Mouse (Mus musculus): ENCODE measurements around the gene Ttyh2.
A peak's percentile ranks its signal among the peaks of the same experiment; 100 is the strongest.
"Not testable (repeated sequence)": the region's sequence is repeated elsewhere in the genome, so short reads cannot be mapped to it uniquely, and the experiment has no call there.

Gene Ttyh2

GRCm38 (mm10) chr11:114662746-114663362 lies 12.4 kb upstream of the Ttyh2 start:
- peak; percentile 71 for DNase-seq

- peak; percentile 29 for DNase-seq
Observed at GRCm38 (mm10) chr11:114664164-114664563, 11.1 kb upstream of the Ttyh2 start.

- peak; percentile 28 for DNase-seq
Observed at GRCm38 (mm10) chr11:114665463-114665862, 9.8 kb upstream of the Ttyh2 start.

GRCm38 (mm10) chr11:114666786-114667185 lies 8.4 kb upstream of the Ttyh2 start:
- peak; percentile 52 for DNase-seq

- peak; percentile 37 for DNase-seq
Observed at GRCm38 (mm10) chr11:114667236-114667931, 7.8 kb upstream of the Ttyh2 start.

GRCm38 (mm10) chr11:114667932-114668285 lies 7.3 kb upstream of the Ttyh2 start:
- peak; percentile 75 for DNase-seq

- peak; percentile 94 for DNase-seq
Observed at GRCm38 (mm10) chr11:114668301-114668710, 6.9 kb upstream of the Ttyh2 start, which contains the start of gene Rpl38. Rpl38 (plus strand) TSS chr11:114668524.

- peak; percentile 82 for DNase-seq
Observed at GRCm38 (mm10) chr11:114668741-114669623, 6.2 kb upstream of the Ttyh2 start.

GRCm38 (mm10) chr11:114669651-114670168 lies 5.5 kb upstream of the Ttyh2 start:
- DNase-seq, result peak; percentile 54

GRCm38 (mm10) chr11:114671147-114671546 lies 4.1 kb upstream of the Ttyh2 start:
- peak; percentile 24 for DNase-seq

GRCm38 (mm10) chr11:114672794-114673718 lies 2.2 kb upstream of the Ttyh2 start:
- peak; percentile 65 for DNase-seq

- DNase-seq, result no peak
Observed at GRCm38 (mm10) chr11:114673719-114674050, 1.5 kb upstream of the Ttyh2 start.

- DNase-seq, result peak; percentile 61
Observed at GRCm38 (mm10) chr11:114674180-114674579, 1.1 kb upstream of the Ttyh2 start.

- DNase-seq, result not testable (repeated sequence)
Observed at GRCm38 (mm10) chr11:114674796-114675195, 435 bp upstream of the Ttyh2 start.

- peak; percentile 74 for DNase-seq
Observed at GRCm38 (mm10) chr11:114675826-114676401, 683 bp downstream of the Ttyh2 start.

- peak; percentile 75 for DNase-seq
Observed at GRCm38 (mm10) chr11:114676431-114676830, 1.2 kb downstream of the Ttyh2 start.

- DNase-seq, result peak; percentile 67
Observed at GRCm38 (mm10) chr11:114676896-114677530, 1.8 kb downstream of the Ttyh2 start.

GRCm38 (mm10) chr11:114679582-114679981 lies 4.4 kb downstream of the Ttyh2 start:
- DNase-seq, result peak; percentile 67

- peak; percentile 68 for DNase-seq
Observed at GRCm38 (mm10) chr11:114680291-114680690, 5.1 kb downstream of the Ttyh2 start.

- DNase-seq, result peak; percentile 71
Observed at GRCm38 (mm10) chr11:114681054-114681453, 5.8 kb downstream of the Ttyh2 start.

GRCm38 (mm10) chr11:114682321-114682900 lies 7.2 kb downstream of the Ttyh2 start:
- DNase-seq, result peak; percentile 63
